Mouse (Mus musculus) liver, postnatal 0 days (tissue): ENCODE measurements around the gene Tmem184a. TPM values are rescaled to one million over a fixed set of nuclear protein-coding genes. Genes with fewer than 3 reads are reported as not detected.

Source experiments
- ATAC-seq: fragments of 200-750 bp; cut with Nextera tagmentation; 2 replicates; pipeline ENCODE4 v1.8.0; 2017; ENCODE audit warnings: mild to moderate bottlenecking, moderate library complexity
- DNase-seq: peaks from one replicate; pipeline ENCODE4 v3.0.0-alpha.2; 2016
- H3K27ac ChIP-seq: fragments of 300-500 bp; sonication (generic); 2 replicates; pipeline ENCODE4 v1.5.1; 2014; ENCODE audit warnings: antibody characterized with exemption, moderate library complexity, mild to moderate bottlenecking, low read depth
- H3K27me3 ChIP-seq: fragments of 300-500 bp; sonication (generic); 2 replicates; pipeline ENCODE4 v1.6.1; 2014; ENCODE audit warnings: low read length, control low read depth, mixed read lengths; ENCODE audit not compliant: insufficient read depth
- H3K36me3 ChIP-seq: fragments of 300-500 bp; sonication (generic); replicated peaks from 2 replicates; pipeline ENCODE4 v1.6.1; 2014; ENCODE audit warnings: mild to moderate bottlenecking, control low read depth, low read length, moderate library complexity, mixed read lengths; ENCODE audit not compliant: insufficient read depth
- H3K4me1 ChIP-seq: fragments of 300-500 bp; sonication (generic); 2 replicates; pipeline ENCODE4 v1.6.1; 2014; ENCODE audit warnings: antibody characterized with exemption, mild to moderate bottlenecking, control low read depth; ENCODE audit not compliant: insufficient read depth
- H3K4me2 ChIP-seq: fragments of 300-500 bp; sonication (generic); 2 replicates; pipeline ENCODE4 v1.6.1; 2014; ENCODE audit warnings: low read depth, mild to moderate bottlenecking, low read length, moderate library complexity, mixed read lengths
- H3K4me3 ChIP-seq: fragments of 300-500 bp; sonication (generic); 2 replicates; pipeline ENCODE4 v1.5.1; 2014; ENCODE audit warnings: low read depth, low read length
- H3K9ac ChIP-seq: fragments of 300-500 bp; sonication (generic); replicated peaks from 2 replicates; pipeline ENCODE4 v1.6.1; 2014; ENCODE audit warnings: mild to moderate bottlenecking, moderate library complexity
- H3K9me3 ChIP-seq: fragments of 300-500 bp; sonication (generic); 2 replicates; pipeline ENCODE4 v1.6.1; 2016; ENCODE audit warnings: mild to moderate bottlenecking, control low read depth, low read length, mixed read lengths
- CTCF ChIP-seq: sonication (generic); IDR thresholded peaks from 2 replicates; pipeline ENCODE4 v1.5.1; 2016; ENCODE audit warnings: antibody characterized with exemption, low read depth
- EP300 ChIP-seq: IDR thresholded peaks from 2 replicates; pipeline ENCODE4 v1.6.1; 2016; ENCODE audit warnings: antibody characterized with exemption, low read depth, mild to moderate bottlenecking
- WGBS: fragments of 180-500 bp; shearing (Covaris S2); extraction: QIAGEN DNeasy Blood & Tissue Kit; methylation state at CpG from one replicate; pipeline ENCODE4 v1.1.7; 2014; ENCODE audit not compliant: insufficient replicate concordance; 5-methylcytosine and 5-hydroxymethylcytosine counted together
- polyA plus RNA-seq: library from polyadenylated mRNA; unstranded; fragments of >200 nt; fragmentation: Nextera tagmentation; extraction: Ambion mirVana; gene quantifications from 2 replicates; pipeline ENCODE4 v1.2.1, GENCODE M21; 2015

Gene Tmem184a
- polyA plus RNA-seq: 3.0 and 3.2 TPM in 2 replicates

DNA sequence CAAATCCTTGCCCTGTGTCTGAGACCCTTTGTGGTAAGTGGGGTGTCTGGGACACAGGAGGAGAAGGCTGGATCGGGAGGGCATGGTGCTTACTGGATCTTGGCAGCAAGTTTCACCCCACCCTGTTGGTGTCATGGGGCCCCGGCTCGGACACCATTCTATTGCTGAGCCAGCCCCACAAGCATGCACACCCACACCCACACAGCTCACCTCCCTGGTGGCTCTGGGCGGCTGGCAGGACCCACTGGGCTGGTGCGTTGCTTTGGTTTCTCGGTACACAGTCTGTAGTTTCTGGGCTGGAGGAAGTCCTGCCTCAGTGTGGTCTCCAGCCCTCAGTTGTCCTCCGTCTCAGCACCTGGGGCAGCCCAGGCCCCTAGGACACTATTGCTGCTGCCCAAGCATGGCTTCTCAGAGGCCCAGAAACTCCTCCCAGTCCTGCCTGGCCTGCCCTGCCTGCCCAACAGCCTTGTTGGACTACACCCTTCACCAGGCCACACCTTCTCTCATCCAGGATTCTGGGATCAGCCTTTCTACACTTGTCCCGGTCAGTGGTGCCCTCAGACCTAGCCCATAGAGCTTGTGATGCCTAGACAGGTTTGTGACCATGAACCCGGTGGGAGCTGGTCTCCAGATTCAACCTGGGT is at the start of gene Tmem184a:
Gene Tmem184a (minus strand): TSS at position 380 of the 644 bp plus-strand sequence.
- no peak for ATAC-seq

DNA sequence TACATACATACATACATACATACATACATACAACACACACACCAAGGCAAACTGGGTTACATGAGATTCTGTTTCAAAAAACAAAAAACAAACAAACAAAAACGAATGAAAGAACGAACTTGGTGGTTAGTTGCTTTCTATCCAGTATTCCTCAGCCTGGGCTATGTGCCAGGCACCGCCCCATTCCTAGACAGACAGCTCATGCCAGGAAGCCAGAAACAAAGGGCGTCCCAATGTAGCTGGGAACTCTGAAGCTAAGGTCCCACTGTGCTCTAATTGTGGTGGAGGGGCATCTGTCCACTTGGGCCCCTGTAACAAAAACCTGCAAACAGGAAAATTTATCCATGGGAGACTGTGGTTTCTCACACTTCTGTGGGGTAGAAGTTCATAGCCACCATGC is 43.0 kb upstream of the Tmem184a start:
- 32% methylated on average over 4 of the region's 4 CpGs for WGBS
- TF ChIP-seq EP300: no peak
- no peak for TF ChIP-seq CTCF
- no peak overlapping the region for H3K4me3 ChIP-seq
- H3K9me3 ChIP-seq: no peaks in the 10 kb centered on the region
- H3K36me3 ChIP-seq: no peaks in the 10 kb centered on the region
- ATAC-seq (no peak), DNase-seq (peak; percentile 27)
- H3K4me2 ChIP-seq: no peak overlapping the region
- no peak overlapping the region for H3K27ac ChIP-seq
- H3K27me3 ChIP-seq: no peaks in the 10 kb centered on the region
- no peak overlapping the region for H3K9ac ChIP-seq
- no peaks in the 10 kb centered on the region for H3K4me1 ChIP-seq

More for the DNA sequence above, at the start of gene Tmem184a:
- H3K27ac ChIP-seq: no peak within 1 kb of the TSS
- DNase-seq: no peak
- H3K4me1 ChIP-seq: peaks cover 13% of the 10 kb centered on the region
- no peak within 1 kb of the TSS for H3K4me2 ChIP-seq
- H3K4me3 ChIP-seq: no peak within 1 kb of the TSS
- H3K36me3 ChIP-seq: peaks cover 24% of the 10 kb centered on the region
- 82% methylated on average over 9 of the region's 9 CpGs for WGBS
- no peaks in the 10 kb centered on the region for H3K9me3 ChIP-seq
- H3K27me3 ChIP-seq: no peaks in the 10 kb centered on the region
- H3K9ac ChIP-seq: no peak within 1 kb of the TSS
- TF ChIP-seq CTCF (no peak), EP300 (no peak)

DNA sequence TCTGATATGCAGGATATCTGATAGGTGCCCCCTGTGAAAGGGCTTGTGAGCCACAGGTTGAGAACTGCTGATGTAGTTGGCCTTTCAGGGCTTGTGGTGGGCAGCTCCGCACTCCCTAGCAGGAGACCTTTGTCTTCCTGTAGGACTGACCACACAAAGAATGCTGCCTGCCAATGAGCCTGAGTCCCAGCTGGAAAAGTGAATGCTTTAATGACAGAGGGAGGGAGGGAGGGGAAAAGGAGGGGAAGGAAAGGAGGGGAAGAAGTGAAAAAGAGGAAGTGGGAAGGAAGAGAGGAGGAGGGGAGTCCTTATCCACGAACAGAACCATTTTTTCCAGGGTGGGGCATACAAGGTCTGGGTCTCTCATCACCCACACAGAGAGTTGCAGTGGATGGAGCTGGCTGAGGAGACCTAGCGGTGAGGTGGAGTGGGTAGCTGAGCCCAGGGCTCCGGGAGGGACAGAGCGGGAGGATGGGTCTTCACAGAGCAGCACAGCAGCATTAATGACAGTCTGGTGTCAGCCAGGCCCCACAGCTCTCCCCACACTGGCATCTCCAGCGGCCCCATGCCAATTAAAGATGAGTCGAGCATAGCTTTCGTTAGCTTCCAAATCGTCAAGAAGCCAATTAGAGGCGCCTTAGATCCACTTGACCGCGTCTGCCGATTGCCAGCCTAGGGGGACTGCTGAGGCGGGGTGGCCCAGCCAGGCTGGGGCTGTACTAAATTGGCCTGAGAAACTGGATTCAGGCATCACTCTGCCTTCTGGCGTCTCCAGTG is 40.8 kb upstream of the Tmem184a start:
- Histone ChIP-seq H3K9me3 (no peaks in the 10 kb centered on the region), H3K4me1 (no peaks in the 10 kb centered on the region), H3K27ac (no peak overlapping the region), H3K27me3 (no peaks in the 10 kb centered on the region), H3K4me3 (no peak overlapping the region), H3K36me3 (no peaks in the 10 kb centered on the region), H3K4me2 (no peak overlapping the region), H3K9ac (no peak overlapping the region)
- no peak for DNase-seq
- 54% methylated on average over 15 of the region's 15 CpGs for WGBS
- no peak for TF ChIP-seq EP300
- no peak for TF ChIP-seq CTCF
- ATAC-seq: no peak

DNA sequence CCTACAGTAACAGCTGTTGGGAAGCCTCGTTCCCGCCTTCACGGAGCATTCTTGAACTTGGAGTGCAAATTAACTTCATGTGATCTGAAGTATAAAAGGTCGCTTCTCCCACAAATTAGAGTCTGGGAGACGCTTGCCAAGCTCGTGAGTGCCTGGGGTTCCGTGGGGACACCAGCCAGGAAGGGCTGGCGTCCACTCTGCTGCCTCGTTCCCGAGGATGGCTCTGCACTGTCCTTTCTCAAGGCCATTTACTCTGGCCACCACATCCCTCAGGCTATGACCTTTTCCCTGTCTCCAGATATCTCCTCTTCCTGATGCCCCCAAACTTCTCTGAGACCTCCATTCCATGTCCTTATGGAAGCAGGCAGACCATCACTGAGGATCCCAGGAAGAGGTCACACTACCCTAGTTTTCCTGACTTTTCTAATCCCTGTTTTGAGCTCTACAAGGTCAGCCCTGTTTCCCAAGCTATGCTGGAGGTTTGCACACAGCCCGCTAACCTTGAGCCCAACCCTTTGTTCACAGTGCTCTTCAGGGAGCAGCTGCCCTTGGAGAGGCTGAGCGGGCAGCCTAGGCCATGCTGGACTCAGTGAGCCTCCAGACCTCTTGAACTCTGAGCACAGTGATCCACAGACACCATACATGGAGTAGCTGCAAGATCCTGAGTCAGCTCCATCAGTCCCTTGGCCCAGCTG is 30.1 kb upstream of the Tmem184a start:
- H3K36me3 ChIP-seq: no peaks in the 10 kb centered on the region
- ATAC-seq (no peak), DNase-seq (no peak)
- H3K9me3 ChIP-seq: 0 out of 2 replicates have a peak, but pooled peaks cover 3% of the 10 kb centered on the region
- 69% methylated on average over 12 of the region's 12 CpGs for WGBS
- H3K27ac ChIP-seq: no peak overlapping the region
- H3K4me1 ChIP-seq: no peaks in the 10 kb centered on the region
- no peak overlapping the region for H3K4me2 ChIP-seq
- H3K9ac ChIP-seq: no peak overlapping the region
- 0 out of 2 replicates have a peak, but pooled peaks cover 4% of the 10 kb centered on the region for H3K27me3 ChIP-seq
- TF ChIP-seq CTCF (no peak), EP300 (no peak)
- H3K4me3 ChIP-seq: no peak overlapping the region

- no peak overlapping the region for H3K4me2 ChIP-seq
- no peaks in the 10 kb centered on the region for H3K27me3 ChIP-seq
- TF ChIP-seq CTCF: no peak
- no peak for TF ChIP-seq EP300
- no peak for ATAC-seq
- H3K4me3 ChIP-seq: no peak overlapping the region
- 27% methylated on average over 3 of the region's 3 CpGs for WGBS
- H3K4me1 ChIP-seq: no peaks in the 10 kb centered on the region
- no peaks in the 10 kb centered on the region for H3K36me3 ChIP-seq
- no peak overlapping the region for H3K27ac ChIP-seq
- no peak for DNase-seq
- H3K9me3 ChIP-seq: no peaks in the 10 kb centered on the region
- H3K9ac ChIP-seq: no peak overlapping the region
Observed at GRCm38 (mm10) chr5:139839142-139839541, 19.4 kb upstream of the Tmem184a start.

DNA sequence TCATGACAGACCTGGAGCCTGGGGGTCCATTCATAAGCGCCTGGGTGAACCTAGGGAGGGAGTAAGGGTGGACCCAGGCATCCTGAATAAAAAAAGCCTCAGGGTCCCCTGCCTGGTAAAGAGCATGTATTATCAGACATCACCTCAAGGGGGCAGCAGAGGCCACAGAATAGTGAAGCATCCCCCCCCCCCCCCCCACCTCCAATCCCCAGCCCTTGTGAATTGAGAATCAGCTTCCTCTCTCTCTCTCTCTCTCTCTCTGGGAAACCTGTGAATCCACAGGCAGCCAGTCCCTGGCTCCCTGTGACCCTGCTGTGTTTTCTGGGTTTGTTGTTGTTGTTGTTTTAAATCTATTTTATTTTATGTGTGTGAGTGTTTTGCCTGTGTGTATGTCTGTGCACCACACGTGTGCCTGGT is 18.8 kb upstream of the Tmem184a start:
- H3K4me2 ChIP-seq: no peak overlapping the region
- no peaks in the 10 kb centered on the region for H3K4me1 ChIP-seq
- WGBS: 20% methylated on average over 2 of the region's 2 CpGs
- no peak overlapping the region for H3K27ac ChIP-seq
- ATAC-seq: no peak; the same call in 1 of the 2 replicates
- H3K36me3 ChIP-seq: no peaks in the 10 kb centered on the region
- no peak overlapping the region for H3K4me3 ChIP-seq
- no peak overlapping the region for H3K9ac ChIP-seq
- H3K9me3 ChIP-seq: no peaks in the 10 kb centered on the region
- peak; percentile 78 for DNase-seq
- H3K27me3 ChIP-seq: no peaks in the 10 kb centered on the region
- TF ChIP-seq CTCF: peak; percentile 61
- no peak for TF ChIP-seq EP300
